Mouse (Mus musculus) mouse trophoblast stem cell (cell line): ENCODE data around the gene Rhpn2.

Source experiments
- in situ Hi-C, 2 experiments: fragments of 300-500 bp; cut with MseI, MboI; formaldehyde crosslinking; loops; 2 replicates in 1 of 2; 3 replicates in 1 of 2; pipeline ENCODE4 v1.15.1; 2025

Gene Rhpn2

GRCm38 (mm10) chr7:35388694-35389093, 54.7 kb downstream of the Rhpn2 start:
- in situ Hi-C loops, result no loop called here

GRCm38 (mm10) chr7:35392935-35393334, 59.0 kb downstream of the Rhpn2 start:
- in situ Hi-C loops, result loop anchor here (10.0 kb wide), 2 partner anchors 88 to 98 kb away; no protein-coding TSS in a partner anchor

GRCm38 (mm10) chr7:35395734-35396456, 61.9 kb downstream of the Rhpn2 start:
- in situ Hi-C loops, result loop anchor here (10.0 kb wide), 2 partner anchors 91 to 101 kb away; no protein-coding TSS in a partner anchor

GRCm38 (mm10) chr7:35396542-35397168, 62.7 kb downstream of the Rhpn2 start, which contains the start of the genes Faap24 and Cep89:
Gene Faap24 (minus strand): TSS chr7:35396836.
Gene Cep89 (plus strand): TSS chr7:35397035.
- in situ Hi-C loops, result loop anchor here (10.0 kb wide), 2 partner anchors 92 to 102 kb away; no protein-coding TSS in a partner anchor

DNA sequence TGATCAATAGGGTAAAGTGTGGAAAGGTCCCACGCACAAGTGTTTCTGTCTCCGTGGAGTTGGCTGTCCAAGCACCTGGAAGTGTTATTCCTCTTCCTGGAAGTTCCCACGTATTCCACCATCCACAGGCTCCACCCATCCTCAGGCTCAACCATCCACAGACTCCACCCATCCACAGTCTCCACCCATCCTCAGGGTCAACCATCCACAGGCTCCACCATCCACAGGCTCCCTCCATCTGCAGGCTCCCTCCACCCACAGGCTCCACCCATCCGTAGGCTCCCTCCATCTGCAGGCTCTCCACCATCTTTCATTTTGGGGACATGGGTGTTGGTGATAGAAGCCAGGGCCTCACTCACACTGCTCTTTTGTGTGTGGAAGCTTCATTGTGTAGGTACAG, 67.2 kb downstream of the Rhpn2 start:
- in situ Hi-C loops, result no loop called here

- in situ Hi-C loops, result no loop called here
Measured at GRCm38 (mm10) chr7:35415226-35415625, 81.3 kb downstream of the Rhpn2 start.

GRCm38 (mm10) chr7:35415801-35416653, 82.1 kb downstream of the Rhpn2 start:
- in situ Hi-C loops, result no loop called here

GRCm38 (mm10) chr7:35416654-35416948, 82.6 kb downstream of the Rhpn2 start:
- in situ Hi-C loops, result no loop called here

DNA sequence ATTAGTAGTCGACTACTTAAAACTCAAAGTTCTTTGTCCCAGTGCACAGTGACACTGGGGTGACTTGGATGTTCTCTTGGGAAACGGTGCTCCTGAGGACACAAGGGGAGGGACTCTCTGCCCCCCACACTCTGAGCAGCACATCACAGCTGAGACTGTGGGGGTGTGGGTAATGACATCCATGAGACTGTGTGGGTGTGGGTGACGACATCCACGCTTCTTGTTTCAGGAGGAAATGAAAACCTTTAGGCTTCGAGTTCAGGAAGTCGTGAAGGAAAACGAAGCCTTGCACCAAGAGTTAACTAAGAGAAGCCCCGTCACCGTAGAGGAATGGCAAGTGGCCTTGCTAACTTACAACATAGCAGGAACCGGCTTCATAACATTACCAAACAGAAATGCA, 89.1 kb downstream of the Rhpn2 start:
- in situ Hi-C loops, result no loop called here

DNA sequence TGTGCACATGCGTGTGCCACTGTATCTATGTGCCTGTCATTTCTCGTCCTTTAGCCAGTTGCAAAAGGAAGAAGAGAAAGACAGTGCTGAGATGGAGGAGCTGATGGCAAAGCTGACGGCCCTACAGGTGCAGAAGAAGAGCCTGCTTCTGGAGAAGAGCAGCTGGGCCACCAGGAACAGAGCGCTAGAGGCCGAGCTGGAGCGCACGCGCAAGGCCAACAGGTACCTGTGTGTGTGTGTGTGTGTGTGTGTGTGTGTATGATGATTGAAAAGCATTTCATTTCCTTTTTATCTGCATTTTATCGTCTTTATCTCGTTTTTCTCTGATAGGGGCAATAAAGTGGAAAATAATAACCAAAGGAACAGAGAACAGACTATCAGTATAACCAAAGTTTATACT, 94.2 kb downstream of the Rhpn2 start:
- in situ Hi-C loops, result no loop called here

DNA sequence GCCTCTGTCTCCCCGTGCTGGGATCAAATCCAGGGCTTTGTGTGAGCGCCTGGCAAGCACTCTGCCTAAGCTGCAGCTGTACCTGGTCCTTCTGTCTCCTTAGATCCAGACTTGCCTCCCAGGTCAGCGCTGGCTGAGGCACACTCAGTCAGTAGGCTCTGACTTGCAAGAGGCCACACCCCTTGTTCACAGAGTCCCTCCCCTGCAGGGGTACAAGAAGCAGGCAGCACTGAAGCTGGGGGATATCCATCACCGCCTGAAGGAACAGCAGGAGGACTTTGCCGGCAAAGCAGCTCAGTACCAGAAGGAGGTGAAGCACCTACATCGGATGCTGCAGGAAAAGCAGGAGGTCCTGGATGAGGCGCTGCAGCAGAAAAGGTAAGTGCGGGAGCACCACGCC, 101.3 kb downstream of the Rhpn2 start:
- in situ Hi-C loops, result no loop called here
